Mouse (Mus musculus): ENCODE results near the gene Tmem150b.
A peak's percentile ranks its signal among the peaks of the same experiment; 100 is the strongest.

The Tmem150b gene

GRCm38 (mm10) chr7:4663742-4664141, 61.3 kb downstream of the Tmem150b start:
- DNase-seq (ENCODE audit: low spot score in 2 of 2): no peak

DNA sequence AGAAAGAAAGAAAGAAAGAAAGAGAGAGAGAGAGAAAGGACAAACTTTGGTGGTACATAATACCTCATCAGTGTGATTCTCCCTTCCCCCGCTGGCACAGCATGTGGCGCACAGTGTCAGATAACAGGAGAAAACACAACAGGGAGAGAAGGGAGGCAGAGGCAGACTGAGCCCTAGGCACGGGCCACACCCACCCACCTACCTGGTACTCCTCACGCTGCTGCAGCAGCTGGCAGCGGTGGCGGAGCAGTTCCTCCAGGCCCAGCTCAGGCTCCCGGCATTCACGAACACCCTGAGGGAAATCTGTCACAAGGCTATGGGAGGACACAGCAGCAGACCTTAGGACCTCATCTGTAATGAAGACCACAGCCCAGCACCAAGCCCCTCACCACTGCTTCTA, 61.9 kb downstream of the Tmem150b start:
- no peak for DNase-seq (ENCODE audit: low spot score in 2 of 2)

- no peak for DNase-seq (ENCODE audit: low spot score in 2 of 2)
Measured at GRCm38 (mm10) chr7:4659911-4660443, 65.1 kb downstream of the Tmem150b start.

GRCm38 (mm10) chr7:4658912-4659551, 66.0 kb downstream of the Tmem150b start, which contains the start of gene Ppp6r1:
Gene Ppp6r1 (minus strand): TSS chr7:4659019.
- DNase-seq (ENCODE audit: low spot score in 2 of 2): peak; percentile 95 to 96

- no peak for DNase-seq (ENCODE audit: low spot score in 2 of 2)
Measured at GRCm38 (mm10) chr7:4658128-4658907, 66.7 kb downstream of the Tmem150b start.

DNA sequence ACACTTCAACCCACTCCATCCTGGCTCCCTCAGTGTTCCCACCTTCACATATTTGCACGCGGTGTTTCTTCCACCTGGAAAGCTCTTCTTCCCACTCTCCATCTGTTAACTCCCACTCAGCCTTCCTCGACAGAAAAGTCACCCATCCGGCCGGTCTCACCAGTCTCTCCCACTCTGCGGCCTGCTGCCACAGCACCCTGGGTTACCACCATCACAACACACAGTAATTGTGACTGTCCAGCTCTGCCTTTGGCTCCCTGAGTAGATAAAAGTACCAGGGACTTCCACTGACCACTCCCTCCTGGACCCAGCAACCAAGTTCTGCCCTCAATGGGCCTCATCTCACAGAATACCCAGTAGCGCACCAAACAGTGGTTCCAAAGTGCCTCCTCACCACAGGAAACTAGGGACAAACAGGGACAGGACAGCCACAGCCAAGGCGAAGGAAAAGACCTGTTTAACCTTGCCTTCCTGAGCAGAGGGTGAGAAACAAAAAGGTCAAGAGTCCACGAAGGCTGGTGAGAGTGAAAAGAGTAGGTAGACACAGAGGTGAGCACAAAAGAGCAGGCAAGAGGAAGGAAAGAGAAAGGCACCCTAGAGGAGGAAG, 67.4 kb downstream of the Tmem150b start:
- peak; percentile 12 to 51 for DNase-seq (ENCODE audit: low spot score in 2 of 2)

Measured in natural killer cell, adult 2 months (primary cell).